Mouse (Mus musculus) c-Kit-positive CD71-positive TER-119-negative erythroid progenitor cells, embryonic 14.5 days (primary cell): ENCODE measurements at regions not wholly inside any gene's neighbourhood (a gene's known extent, or its start where the extent isn't known, plus 50 kb on each side); places are given as distances from the start of the nearest gene placed in this dataset.

Experiments
- DNase-seq: peaks from one replicate; pipeline ENCODE4 v3.0.0-alpha.2; 2013; ENCODE audit warnings: low read depth

GRCm38 (mm10) chr9:90683319-90683718 is 412.7 kb upstream of the Tbc1d2b start:
- DNase-seq = no peak

DNA sequence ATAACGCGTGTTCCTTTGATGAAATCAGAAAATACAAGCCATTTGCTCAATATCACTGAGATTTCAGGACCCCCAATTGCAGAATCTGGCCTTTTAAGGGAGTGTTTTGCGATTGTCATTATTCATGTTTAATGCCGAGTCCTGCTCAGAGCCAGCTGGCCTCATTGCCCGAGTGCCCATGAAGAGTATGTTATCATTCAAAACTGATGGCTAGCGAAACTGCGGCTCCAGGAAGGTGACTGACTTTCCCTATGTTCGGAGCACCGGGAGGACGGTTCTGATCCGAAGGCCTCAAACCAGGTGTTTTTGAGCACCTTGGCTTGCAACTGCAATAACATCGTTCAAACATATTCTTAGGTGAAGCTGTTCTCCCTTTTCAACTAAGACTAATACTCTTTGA is 419.5 kb upstream of the Tbc1d2b start:
- no peak for DNase-seq

- no peak for DNase-seq
These were observed 420.5 kb upstream of the Tbc1d2b start for GRCm38 (mm10) chr9:90691137-90691536.

DNA sequence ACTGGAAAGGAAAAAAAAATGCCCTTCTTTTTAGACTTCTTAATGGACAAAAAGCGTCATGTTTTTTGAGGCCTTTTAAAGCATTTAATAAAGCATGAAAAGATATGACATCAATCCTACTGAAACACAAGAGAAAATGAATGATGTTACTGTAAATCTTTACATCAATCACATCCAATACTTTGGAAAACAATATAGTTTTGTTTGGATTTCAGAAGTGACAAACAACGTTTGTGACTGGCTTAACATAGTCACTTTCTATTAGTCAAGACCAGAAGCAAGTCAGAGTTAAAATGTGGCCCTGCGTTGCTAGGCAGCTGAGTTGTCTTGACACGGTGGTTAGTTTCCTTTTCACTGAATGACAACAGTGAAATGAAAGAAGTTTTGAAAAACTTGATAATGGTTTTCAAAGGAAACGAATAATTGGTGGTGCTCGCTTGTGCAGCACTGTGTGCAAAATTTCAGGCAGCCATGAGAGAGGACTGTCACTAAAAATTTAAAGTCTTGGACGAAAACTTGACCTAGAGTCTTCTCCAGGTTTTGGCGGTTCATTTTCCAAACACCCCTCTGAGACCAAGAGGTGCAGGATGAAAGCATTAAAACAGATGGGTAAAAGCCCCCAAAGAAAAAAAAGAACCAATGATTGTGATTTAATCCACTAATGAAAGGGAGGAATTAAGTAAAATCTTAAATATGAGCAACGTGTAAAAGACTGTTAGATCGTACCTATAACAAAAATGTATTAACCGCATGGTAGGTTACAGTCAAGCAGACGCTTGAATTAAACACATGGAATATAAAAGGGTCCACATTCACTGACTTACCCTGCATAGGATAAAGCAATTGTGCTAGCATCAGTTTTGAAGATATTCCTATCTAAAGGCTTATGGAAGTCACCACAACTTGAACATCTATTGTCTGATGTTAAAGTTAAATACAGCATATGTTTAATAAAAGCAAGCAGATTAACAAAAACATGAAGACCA is 421.4 kb upstream of the Tbc1d2b start:
- DNase-seq = no peak

GRCm38 (mm10) chr9:90693031-90693671 is 422.5 kb upstream of the Tbc1d2b start:
- DNase-seq = no peak

DNA sequence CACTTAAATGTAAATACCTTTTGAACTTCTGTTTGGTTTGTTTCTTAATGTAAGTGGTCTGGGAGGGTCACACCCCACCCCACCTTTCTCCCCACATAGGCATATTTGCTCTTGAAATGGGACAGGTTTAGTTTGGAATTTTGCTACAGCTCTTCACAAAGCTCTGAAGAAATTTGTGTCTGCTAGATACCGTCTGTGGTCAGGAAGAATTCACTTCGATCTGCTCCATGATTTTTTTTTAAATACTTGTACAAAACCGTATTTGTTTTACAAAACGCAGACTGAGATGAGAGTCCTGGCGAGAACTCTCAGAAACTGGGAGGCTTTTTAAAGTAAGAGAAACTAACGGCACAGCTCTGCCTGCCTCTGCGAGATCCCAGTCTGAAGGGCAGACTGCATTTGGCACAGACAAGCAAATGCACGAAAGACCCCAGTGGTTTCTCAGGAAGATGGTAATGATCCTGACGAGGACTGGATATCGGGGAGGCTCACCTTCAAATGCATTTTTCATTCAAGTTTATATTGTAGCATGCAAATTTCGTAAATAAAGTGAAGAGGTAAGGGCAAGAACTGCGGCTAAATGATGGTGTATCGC is 423.5 kb upstream of the Tbc1d2b start:
- no peak for DNase-seq

DNA sequence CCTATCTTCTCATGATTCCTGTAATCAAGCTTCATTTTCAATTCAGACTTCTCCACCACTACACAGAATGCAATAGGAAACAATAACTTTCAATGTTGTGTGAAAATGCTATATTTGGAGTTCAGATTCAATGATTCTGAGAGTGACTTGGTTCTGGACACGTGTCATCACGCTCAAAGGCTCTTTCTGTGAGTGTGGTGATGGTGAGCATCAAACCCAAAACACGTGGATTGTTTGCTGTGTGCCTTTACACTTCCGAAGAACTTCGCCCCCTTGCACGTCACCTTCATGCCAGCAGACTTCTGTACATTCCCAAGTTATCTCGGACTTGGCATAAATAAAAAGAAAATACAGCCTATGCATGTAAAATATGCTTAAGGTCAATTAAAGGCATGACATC is 425.1 kb upstream of the Tbc1d2b start:
- DNase-seq = no peak

GRCm38 (mm10) chr9:90697279-90698000 is 426.8 kb upstream of the Tbc1d2b start:
- no peak for DNase-seq

GRCm38 (mm10) chr9:90698439-90698838 is 427.8 kb upstream of the Tbc1d2b start:
- no peak for DNase-seq

- DNase-seq = peak; percentile 3
These were observed 428.5 kb upstream of the Tbc1d2b start for GRCm38 (mm10) chr9:90699064-90699463.

GRCm38 (mm10) chr9:90700236-90701179 is 429.9 kb upstream of the Tbc1d2b start:
- no peak for DNase-seq

GRCm38 (mm10) chr9:90701180-90701765 is 430.7 kb upstream of the Tbc1d2b start:
- no peak for DNase-seq

- no peak for DNase-seq
These were observed 443.1 kb upstream of the Tbc1d2b start for GRCm38 (mm10) chr9:90713685-90714084.

DNA sequence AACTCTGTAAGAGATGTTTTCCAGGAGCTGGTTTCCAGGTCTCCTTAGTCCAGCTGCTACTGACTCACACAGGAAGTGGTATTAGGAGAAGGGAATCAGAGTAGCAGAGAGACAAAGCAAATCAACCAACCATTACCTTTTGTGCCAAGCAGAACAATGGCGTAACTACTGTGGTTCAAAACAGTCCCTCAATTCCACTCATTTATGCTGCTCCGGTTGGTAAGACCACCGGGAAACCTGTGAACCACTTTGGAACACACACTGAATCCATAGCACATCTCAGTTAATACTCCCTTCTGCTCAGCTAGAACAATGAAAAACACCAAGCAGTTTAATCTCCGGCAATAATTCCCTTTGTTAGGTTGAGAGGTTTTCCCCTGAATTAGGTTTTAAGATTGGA is 460.8 kb upstream of the Tbc1d2b start:
- no peak for DNase-seq

DNA sequence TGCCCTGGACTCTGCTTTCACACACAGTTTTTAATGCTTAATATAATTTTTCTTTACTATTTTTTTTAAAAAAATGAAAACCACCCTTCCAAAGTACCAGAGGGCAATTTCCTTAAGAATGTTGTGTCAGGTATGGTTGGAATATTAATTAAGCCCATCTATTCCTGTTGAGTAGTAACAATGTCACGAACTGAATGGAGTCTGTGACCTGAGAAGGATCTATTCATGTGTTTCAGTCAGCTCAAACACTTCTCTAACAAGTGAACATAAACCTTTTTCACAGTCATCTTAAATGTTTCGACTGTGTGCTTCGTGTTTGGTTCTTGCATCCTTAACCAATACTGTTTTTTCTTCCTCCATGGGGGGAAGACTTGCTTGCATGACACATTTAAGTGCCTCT is 486.6 kb upstream of the Tbc1d2b start:
- DNase-seq = no peak

DNA sequence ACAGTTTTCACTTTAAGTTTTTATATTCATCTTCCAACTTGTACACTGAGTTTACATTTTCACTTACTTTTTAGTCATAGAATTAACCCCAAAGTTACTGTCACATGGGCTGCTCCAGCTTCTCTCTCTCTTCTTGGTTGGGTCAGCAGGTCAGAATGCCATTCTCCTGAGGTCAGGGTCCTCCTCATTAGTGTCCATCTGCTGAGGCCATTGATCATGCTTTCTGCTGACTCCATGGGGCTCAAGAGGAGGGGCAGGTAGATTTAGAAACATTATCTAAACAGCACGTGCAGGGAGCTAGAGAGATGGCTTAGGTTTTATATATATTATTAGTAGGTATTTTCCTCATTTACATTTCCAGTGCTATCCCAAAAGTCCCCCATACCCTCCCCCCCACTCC is 503.7 kb upstream of the Tbc1d2b start:
- no peak for DNase-seq

GRCm38 (mm10) chr9:90789545-90789944 is 518.9 kb upstream of the Tbc1d2b start:
- DNase-seq = no peak

- DNase-seq = no peak
These were observed 521.3 kb upstream of the Tbc1d2b start for GRCm38 (mm10) chr9:90791871-90792270.

- no peak for DNase-seq
These were observed 545.4 kb upstream of the Zic4 start for GRCm38 (mm10) chr9:90816844-90817243.

DNA sequence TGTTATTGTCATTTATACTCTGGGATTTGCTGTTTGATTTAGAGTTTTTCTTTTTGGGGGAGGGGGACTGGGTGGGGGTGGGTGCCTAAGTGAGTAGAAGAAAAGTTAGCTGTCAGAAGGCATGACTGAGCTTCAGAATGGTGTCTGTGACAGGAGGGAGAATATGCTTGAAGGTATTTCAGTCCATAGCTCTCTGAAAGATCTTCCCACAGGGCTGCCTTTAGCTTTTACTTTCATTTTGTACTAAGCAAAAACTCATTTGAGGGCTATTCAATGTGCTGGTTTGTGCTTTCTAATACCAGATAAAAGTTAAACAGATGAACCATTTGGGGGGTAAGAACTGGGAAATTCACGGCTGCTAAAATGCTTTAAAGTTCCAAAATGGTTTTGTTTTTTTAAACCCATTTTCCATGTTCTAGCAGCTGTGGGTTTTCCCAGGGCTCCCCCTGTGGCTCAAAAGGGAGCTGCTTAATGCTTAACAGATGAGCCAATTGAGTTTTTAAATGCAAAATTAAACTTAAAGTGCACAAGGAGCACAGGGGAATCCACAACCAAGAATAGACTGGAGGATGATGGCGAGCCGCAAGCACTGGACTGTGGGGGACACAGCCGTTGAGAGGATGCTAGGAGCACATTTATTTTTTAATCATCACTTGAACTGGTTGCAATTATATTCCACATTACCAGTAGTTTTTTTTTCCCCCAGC is 538.5 kb upstream of the Zic4 start:
- no peak for DNase-seq
